Mouse (Mus musculus): Measurements from ENCODE around the gene Gm9049. TPM values are rescaled to one million over a fixed set of nuclear protein-coding genes. Genes with fewer than 3 reads are reported as not detected.

The Gm9049 gene
- not detected for total RNA-seq (2023)

GRCm38 (mm10) chr10:118354005-118354404, at the start of gene Gm9049:
Gene Gm9049, minus strand, starts transcription at chr10:118354105.

GRCm38 (mm10) chr10:118348579-118348978, 5.3 kb downstream of the Gm9049 start, which contains the start of gene Gm9048:
Gene Gm9048, minus strand, starts transcription at chr10:118348679.

GRCm38 (mm10) chr10:118343155-118343554, 10.8 kb downstream of the Gm9049 start, which contains the start of gene Gm9046:
Gene Gm9046, minus strand, starts transcription at chr10:118343255.

GRCm38 (mm10) chr10:118337731-118338130, 16.2 kb downstream of the Gm9049 start, which contains the start of gene Gm9045:
Gene Gm9045, minus strand, starts transcription at chr10:118337831.

GRCm38 (mm10) chr10:118332308-118332707, 21.6 kb downstream of the Gm9049 start, which contains the start of gene Gm9044:
Gene Gm9044, minus strand, starts transcription at chr10:118332408.

GRCm38 (mm10) chr10:118326869-118327268, 27.0 kb downstream of the Gm9049 start, which contains the start of gene Gm9040:
Gene Gm9040, minus strand, starts transcription at chr10:118326969.

Other genes starting within 250 kb of the Gm9049 start
- gene Mdm1, start 212.3 kb downstream of the Gm9049 start, total RNA-seq (2023) = 10 to 100 TPM; 43.5 to 50.7 TPM
- gene Il22, start 149.2 kb downstream of the Gm9049 start, total RNA-seq (2023) = not detected
- under 1 TPM; 0.45 to 0.94 TPM for gene Gm32717, start 113.3 kb downstream of the Gm9049 start, total RNA-seq (2023)
- gene Gm32802, start 95.4 kb downstream of the Gm9049 start, total RNA-seq (2023) = under 1 TPM; 0.45 to 0.94 TPM
- not detected for gene Iltifb, start 59.1 kb downstream of the Gm9049 start, total RNA-seq (2023)
- gene Gm9040, start 27.1 kb downstream of the Gm9049 start, total RNA-seq (2023) = not detected
- gene Gm9044, start 21.7 kb downstream of the Gm9049 start, total RNA-seq (2023) = not detected
- gene Gm9045, start 16.3 kb downstream of the Gm9049 start, total RNA-seq (2023) = not detected
- not detected for gene Gm9046, start 10.8 kb downstream of the Gm9049 start, total RNA-seq (2023)
- not detected for gene Gm9048, start 5.4 kb downstream of the Gm9049 start, total RNA-seq (2023)
- not detected for gene Ifng, start 86.9 kb upstream of the Gm9049 start, total RNA-seq (2023)

Data from monocyte, adult 59 days (primary cell).